Mouse (Mus musculus) kidney, adult 8-10 months (tissue): ENCODE results near the gene Ofcc1.

ENCODE experiments used
- DNase-seq, 2 experiments: peaks; one replicate each; pipeline ENCODE4 v3.0.0; 2022

Gene Ofcc1

DNA sequence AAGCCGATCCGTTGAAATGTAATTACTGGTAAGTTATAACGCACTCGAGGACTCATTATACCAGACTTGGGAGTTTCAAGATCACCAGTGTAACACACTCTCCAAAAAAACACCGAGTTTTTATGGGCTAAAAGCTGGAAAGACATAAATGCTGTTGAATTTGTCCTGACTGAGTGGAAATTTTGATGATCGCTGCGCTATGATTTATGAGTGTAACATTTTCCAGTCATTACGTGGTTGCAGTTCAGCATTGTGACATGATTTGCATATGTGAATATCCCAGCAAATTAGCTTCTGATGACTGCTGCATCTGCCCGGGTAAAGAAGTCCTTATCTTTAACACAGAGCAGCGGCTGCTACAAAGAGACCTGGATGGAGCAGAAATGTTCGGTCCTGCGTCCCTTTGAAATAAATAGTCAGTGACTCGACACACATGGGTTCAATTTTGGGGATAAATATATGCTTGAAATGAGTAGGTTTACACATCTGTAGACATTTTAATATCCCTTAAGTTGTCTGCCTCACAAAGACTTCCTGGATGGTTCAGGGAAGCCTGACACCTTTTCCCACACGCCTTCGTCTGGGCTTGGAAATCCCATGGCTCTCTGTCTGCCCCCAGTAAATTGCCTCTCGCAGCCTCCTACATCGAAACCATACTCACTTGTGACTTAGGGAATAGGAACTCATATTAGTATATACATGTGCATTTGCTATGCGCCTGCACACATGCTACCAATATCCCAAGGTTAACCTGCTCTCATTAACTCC lies 381.8 kb downstream of the Ofcc1 start:
- no peak for DNase-seq

DNA sequence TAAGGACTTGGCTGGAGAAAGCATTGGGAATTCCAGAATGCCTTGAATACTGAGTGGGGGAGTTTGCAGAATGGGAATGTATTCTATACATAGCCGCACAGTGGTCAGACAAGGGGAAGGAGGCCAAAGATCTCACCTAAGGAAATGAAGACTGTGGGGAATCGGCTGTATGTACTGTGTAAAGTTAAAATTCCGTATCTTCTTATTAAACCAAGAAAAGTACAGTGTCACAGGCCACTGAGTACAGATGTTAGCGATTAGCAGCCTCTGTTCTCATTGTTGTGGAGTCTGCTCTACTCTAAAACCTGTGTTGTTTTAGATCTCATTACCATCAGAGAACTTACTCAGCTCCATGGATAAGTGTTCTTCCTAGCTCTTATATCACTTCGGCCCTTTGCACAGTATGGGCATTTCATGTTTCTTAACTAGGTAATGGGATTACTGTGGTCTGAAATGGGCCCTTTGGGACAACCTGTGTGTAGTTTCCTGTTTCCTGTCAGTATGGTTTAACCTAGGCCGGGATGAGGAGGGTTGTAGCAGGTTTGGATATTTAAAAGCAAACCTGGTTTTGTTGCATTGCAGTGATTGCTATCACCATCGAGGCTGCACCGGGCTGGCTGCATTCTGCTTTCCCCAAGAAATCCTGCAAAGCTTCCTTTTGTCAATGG lies 392.8 kb downstream of the Ofcc1 start:
- DNase-seq: no peak

DNA sequence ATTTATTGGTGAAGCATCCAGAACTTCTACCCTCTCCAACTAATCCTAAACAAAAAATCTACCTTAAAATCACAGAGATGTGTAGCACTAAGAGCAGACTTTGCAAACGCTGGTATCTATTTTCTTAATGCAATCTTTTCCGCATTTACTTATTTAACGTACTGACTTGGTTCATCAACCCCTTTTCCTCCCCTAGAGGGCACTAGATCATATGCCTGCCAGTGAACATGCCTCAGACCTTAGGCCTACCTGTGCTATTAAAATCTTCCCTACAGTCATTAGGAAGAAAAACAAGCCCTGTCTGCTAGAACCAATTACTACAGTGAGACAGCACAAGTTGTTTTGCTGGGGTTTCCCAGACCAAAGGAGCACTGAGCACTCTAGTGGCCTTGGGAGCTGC lies 404.0 kb downstream of the Ofcc1 start:
- peak in 1 of 2 experiments; percentile 7 for DNase-seq

DNA sequence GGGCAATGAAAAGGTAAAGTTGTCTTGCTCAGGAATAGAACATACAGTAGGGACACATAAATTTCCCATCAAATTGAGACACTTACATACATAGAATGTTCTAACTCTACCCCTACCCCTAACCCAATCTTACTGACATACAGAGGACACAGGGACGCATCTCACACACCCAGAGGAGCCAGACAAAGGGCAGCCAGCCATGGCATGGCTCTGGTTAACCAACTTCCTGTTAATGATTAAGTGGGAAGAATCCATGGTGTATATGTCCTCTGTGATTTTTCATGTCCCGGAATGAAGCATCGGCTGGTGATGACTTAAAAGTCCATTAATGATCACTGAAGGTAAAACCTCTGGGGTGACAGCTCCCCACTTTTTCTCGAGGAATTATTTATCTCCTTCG lies 405.2 kb downstream of the Ofcc1 start:
- no peak for DNase-seq
